Mouse (Mus musculus) gonadal fat pad, adult 2 months (tissue): ENCODE results near the gene B4galt3. TPM values are rescaled to one million over a fixed set of nuclear protein-coding genes. Genes with fewer than 3 reads are reported as not detected.

ENCODE experiments used
- polyA plus RNA-seq: library from polyadenylated mRNA; depleted of rRNA; stranded (reverse); fragments of >200 nt; gene quantifications from 2 replicates; pipeline ENCODE4 v1.2.3, GENCODE M21; 2012; rRNA removed

The B4galt3 gene
- polyA plus RNA-seq, 1 experiment = 69.9 TPM

Other genes with a start within 250 kb of the B4galt3 start
- gene Fcgr3, start 205.4 kb upstream of the B4galt3 start, polyA plus RNA-seq = 20.4 and 28.6 TPM in 2 replicates
- gene Cfap126, start 156.4 kb upstream of the B4galt3 start, polyA plus RNA-seq = 12.0 and 21.2 TPM in 2 replicates
- 248 and 250 TPM in 2 replicates for gene Sdhc, start 119.7 kb upstream of the B4galt3 start, polyA plus RNA-seq
- gene Mpz, start 119.6 kb upstream of the B4galt3 start, polyA plus RNA-seq = 2.3 and 2.9 TPM in 2 replicates
- 14.0 and 22.0 TPM in 2 replicates for gene Pcp4l1, start 74.1 kb upstream of the B4galt3 start, polyA plus RNA-seq
- gene Nr1i3, start 56.4 kb upstream of the B4galt3 start, polyA plus RNA-seq = 0.05 and 0.09 TPM in 2 replicates
- 25.4 and 31.8 TPM in 2 replicates for gene Tomm40l, start 47.8 kb upstream of the B4galt3 start, polyA plus RNA-seq
- gene Apoa2, start 45.3 kb upstream of the B4galt3 start, polyA plus RNA-seq = 1.5 and 18.5 TPM in 2 replicates
- gene Fcer1g, start 36.0 kb upstream of the B4galt3 start, polyA plus RNA-seq = 71.7 and 80.1 TPM in 2 replicates
- 2.3 and 2.6 TPM in 2 replicates for gene Adamts4, start 19.9 kb upstream of the B4galt3 start, polyA plus RNA-seq
- 145 and 146 TPM in 2 replicates for gene Ndufs2, start 18.9 kb upstream of the B4galt3 start, polyA plus RNA-seq
- 47.3 and 54.4 TPM in 2 replicates for gene Ppox, start 10.9 kb downstream of the B4galt3 start, polyA plus RNA-seq
- 35.0 and 36.8 TPM in 2 replicates for gene Usp21, start 17.7 kb downstream of the B4galt3 start, polyA plus RNA-seq
- 42.7 and 47.2 TPM in 2 replicates for gene Ufc1, start 24.7 kb downstream of the B4galt3 start, polyA plus RNA-seq
- 44.4 and 50.1 TPM in 2 replicates for gene Dedd, start 58.8 kb downstream of the B4galt3 start, polyA plus RNA-seq
- gene Nit1, start 75.3 kb downstream of the B4galt3 start, polyA plus RNA-seq = 91.9 and 95.5 TPM in 2 replicates
- gene Pfdn2, start 75.3 kb downstream of the B4galt3 start, polyA plus RNA-seq = 16.2 and 30.5 TPM in 2 replicates
- 5.0 and 9.8 TPM in 2 replicates for gene Klhdc9, start 90.5 kb downstream of the B4galt3 start, polyA plus RNA-seq
- 19.8 and 31.8 TPM in 2 replicates for gene Nectin4, start 99.8 kb downstream of the B4galt3 start, polyA plus RNA-seq
- gene Arhgap30, start 118.6 kb downstream of the B4galt3 start, polyA plus RNA-seq = 3.8 and 4.5 TPM in 2 replicates
- gene Usf1, start 141.0 kb downstream of the B4galt3 start, polyA plus RNA-seq = 67.5 and 76.3 TPM in 2 replicates
- gene Tstd1, start 148.5 kb downstream of the B4galt3 start, polyA plus RNA-seq = 8.5 and 10.3 TPM in 2 replicates
- 78.9 and 98.4 TPM in 2 replicates for gene F11r, start 167.2 kb downstream of the B4galt3 start, polyA plus RNA-seq
- gene Alyref2, start 233.2 kb downstream of the B4galt3 start, polyA plus RNA-seq = 4.2 and 5.7 TPM in 2 replicates